ENCODE assay signal across 16 mouse cellular contexts in the genomic region with DNA sequence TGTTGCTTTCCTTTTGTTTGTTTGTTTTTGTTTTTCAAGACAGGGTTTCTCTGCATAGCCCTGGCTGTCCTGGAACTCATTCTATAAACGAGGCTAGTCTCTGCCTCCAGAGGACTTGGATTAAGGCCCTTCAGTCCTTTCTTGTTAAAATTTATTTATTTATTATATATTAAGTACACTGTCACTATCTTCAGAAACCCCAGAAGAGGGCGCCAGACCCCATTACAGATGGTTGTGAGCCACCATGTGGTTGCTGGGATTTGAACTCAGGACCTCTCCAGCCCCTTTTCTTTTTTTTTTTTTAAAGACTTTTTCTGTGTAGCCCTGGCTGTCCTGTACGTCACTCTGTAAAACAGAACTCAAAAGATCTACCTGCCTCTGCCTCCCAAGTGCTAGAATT. TPM values are rescaled to one million over a fixed set of nuclear protein-coding genes. Genes with fewer than 3 reads are reported as not detected.
A peak's percentile ranks its signal among the peaks of the same experiment; 100 is the strongest.
DNase-seq lines count a peak whose midpoint lies in the region; ATAC-seq and TF ChIP-seq lines count a peak whose summit lies in the region.
"Had no signal": no experiment of that assay in that cellular context is flagged by ENCODE, and none has a peak within 500 bp of the region (broad histone marks: within the 10 kb centered on the region; RNA-seq: fewer than 3 reads in every experiment).

No protein-coding gene starts in this region.

- no peak for ATAC-seq in kidney, postnatal 0 days (replicated peaks; ENCODE audit: low FRiP score, low read depth)
- ATAC-seq: forebrain, embryonic 14.5 days; hindbrain, embryonic 16.5 days had no signal

- H3K4me1 ChIP-seq in kidney, postnatal 0 days (replicated peaks; ENCODE audit: insufficient read depth, low read length): peaks cover 5% of the 10 kb centered on the region; the same call in 1 of the 2 replicates

- no peak overlapping the region for H3K9ac ChIP-seq in kidney, postnatal 0 days (ENCODE audit: low read depth, low read length)
- H3K9ac ChIP-seq: embryonic facial prominence, embryonic 15.5 days had no signal

- DNase-seq in kidney, postnatal 0 days (ENCODE audit: low spot score): no peak
- DNase-seq in kidney, postnatal 25 days: no peak
- peak; percentile 20 for DNase-seq in thymus, postnatal 14 days
- no peak for DNase-seq in thymus, adult 18-20 months
- peak; percentile 12 for DNase-seq in T-cell, adult 2 months (ENCODE audit: low spot score)
- no peak for DNase-seq in heart, postnatal 14 days
- DNase-seq in urinary bladder, postnatal 10 days (ENCODE audit: low spot score): no peak
- DNase-seq: adrenal gland, adult 2 months; cerebellum, adult 9-11 months; kidney, adult 8-10 months; lung, postnatal 14 days had no signal

- no peak overlapping the region for H3K4me3 ChIP-seq in kidney, postnatal 0 days (replicated peaks; ENCODE audit: low read depth, low read length)
- H3K4me3 ChIP-seq: embryonic facial prominence, embryonic 15.5 days had no signal

- H3K9me3 ChIP-seq in kidney, postnatal 0 days (replicated peaks; ENCODE audit: low read length): no peaks in the 10 kb centered on the region
- H3K9me3 ChIP-seq: embryonic facial prominence, embryonic 15.5 days had no signal

- intact Hi-C loops in heart, postnatal 14 days (cut with DNase I): no loop called here

- H3K27ac ChIP-seq in kidney, postnatal 0 days: no peak overlapping the region
- H3K27ac ChIP-seq: embryonic facial prominence, embryonic 15.5 days had no signal

- H3K36me3 ChIP-seq in kidney, postnatal 0 days (ENCODE audit: insufficient read depth, low read length): peaks cover 9% of the 10 kb centered on the region

- no peak overlapping the region for H3K4me2 ChIP-seq in kidney, postnatal 0 days (ENCODE audit: low read length)
- H3K4me2 ChIP-seq: embryonic facial prominence, embryonic 15.5 days; midbrain, embryonic 11.5 days had no signal

- WGBS in kidney, postnatal 0 days: 86% methylated on average over 3 of the region's 3 CpGs

- no peaks in the 10 kb centered on the region for H3K27me3 ChIP-seq in kidney, postnatal 0 days (ENCODE audit: insufficient read depth, low read length)
- H3K27me3 ChIP-seq: embryonic facial prominence, embryonic 15.5 days had no signal

- peak; percentile 38; the same call in 1 of the 2 replicates for TF ChIP-seq CTCF in kidney, postnatal 0 days (IDR thresholded peaks at IDR 0.05; ENCODE audit: low read depth)

RNA-seq across cellular contexts. Expression of gene Gmeb1, which starts 6.4 kb away (rescaled TPM):
- 21.9 and 24.3 TPM in 2 replicates for polyA plus RNA-seq in kidney, postnatal 0 days (2015; fragmentation: Nextera tagmentation; extraction: Ambion mirVana)
- 10 to 100 TPM; 12.7 to 13.9 TPM for total RNA-seq in heart, postnatal 14 days (2021)

RNA-seq across cellular contexts. Expression of gene Taf12, which starts 19.2 kb away (rescaled TPM):
- 38.1 and 39.0 TPM in 2 replicates for polyA plus RNA-seq in kidney, postnatal 0 days (2015; fragmentation: Nextera tagmentation; extraction: Ambion mirVana)
- 10 to 100 TPM; 25.8 to 27.7 TPM for total RNA-seq in heart, postnatal 14 days (2021)

RNA-seq across cellular contexts. Expression of gene Ythdf2, which starts 42.9 kb away (rescaled TPM):
- polyA plus RNA-seq in kidney, postnatal 0 days (2015; fragmentation: Nextera tagmentation; extraction: Ambion mirVana): 87.7 and 89.4 TPM in 2 replicates
- 10 to 100 TPM; 30.6 to 34.6 TPM for total RNA-seq in heart, postnatal 14 days (2021)

RNA-seq across cellular contexts. Expression of gene Rab42, which starts 48.2 kb away (rescaled TPM):
- polyA plus RNA-seq in kidney, postnatal 0 days (2015; fragmentation: Nextera tagmentation; extraction: Ambion mirVana): 2.4 and 3.0 TPM in 2 replicates
- total RNA-seq in heart, postnatal 14 days (2021): under 1 TPM; 0.39 to 0.76 TPM
- total RNA-seq: neutrophil, adult 5-6 weeks had no signal

Comparison
In these comparisons a context has a peak if more than half of its experiments do, and no peak if none do; other contexts are left out.
1. DNase-seq: peak in thymus, postnatal 14 days (single experiment) and T-cell, adult 2 months (single experiment); none in kidney, postnatal 0 days (single experiment), kidney, postnatal 25 days (0 of 2), thymus, adult 18-20 months (0 of 2), heart, postnatal 14 days (0 of 2) and urinary bladder, postnatal 10 days (single experiment).